Mouse (Mus musculus): ENCODE measurements around the gene Dyrk3. TPM values are rescaled to one million over a fixed set of nuclear protein-coding genes. Genes with fewer than 3 reads are reported as not detected.

The Dyrk3 gene
- polyA plus RNA-seq, 1 experiment from 2014 or later: 21.5 TPM

GRCm38 (mm10) chr1:131123522-131124265 is 14.4 kb downstream of the Dyrk3 start:
- H3K27me3 ChIP-seq: 0 out of 2 replicates have a peak, but pooled peaks cover 4% of the 10 kb centered on the region
- H3K4me1 ChIP-seq: no peaks in the 10 kb centered on the region
- peaks cover 23% of the 10 kb centered on the region for H3K36me3 ChIP-seq
- no peak overlapping the region for H3K4me2 ChIP-seq (replicated peaks)
- H3K9me3 ChIP-seq: no peaks in the 10 kb centered on the region
- no peak for ATAC-seq (ENCODE audit: low FRiP score, low read depth)
- H3K4me3 ChIP-seq: no peak overlapping the region
- WGBS: 76% methylated on average over 10 of the region's 10 CpGs
- H3K27ac ChIP-seq (replicated peaks): no peak overlapping the region
- no peak overlapping the region for H3K9ac ChIP-seq (replicated peaks)

GRCm38 (mm10) chr1:131121987-131122386 is 16.2 kb downstream of the Dyrk3 start:
- peaks cover 4% of the 10 kb centered on the region for H3K4me1 ChIP-seq
- ATAC-seq (ENCODE audit: low FRiP score, low read depth): no peak
- 50% methylated on average over 3 of the region's 3 CpGs for whole genome bisulfite sequencing
- H3K9ac ChIP-seq (replicated peaks): no peak overlapping the region
- no peak overlapping the region for H3K4me3 ChIP-seq
- H3K27me3 ChIP-seq: 0 out of 2 replicates have a peak, but pooled peaks cover 4% of the 10 kb centered on the region
- H3K9me3 ChIP-seq: no peaks in the 10 kb centered on the region
- no peak overlapping the region for H3K4me2 ChIP-seq (replicated peaks)
- H3K36me3 ChIP-seq: peaks cover 6% of the 10 kb centered on the region
- no peak overlapping the region for H3K27ac ChIP-seq (replicated peaks)

GRCm38 (mm10) chr1:131119026-131119425 is 19.1 kb downstream of the Dyrk3 start:
- Histone ChIP-seq H3K9me3 (no peaks in the 10 kb centered on the region), H3K9ac (replicated peaks) (no peak overlapping the region), H3K27ac (replicated peaks) (no peak overlapping the region), H3K36me3 (no peaks in the 10 kb centered on the region), H3K4me3 (no peak overlapping the region), H3K27me3 (0 out of 2 replicates have a peak, but pooled peaks cover 10% of the 10 kb centered on the region), H3K4me1 (peaks cover 13% of the 10 kb centered on the region), H3K4me2 (replicated peaks) (no peak overlapping the region)
- WGBS: 84% methylated on average over 2 of the region's 2 CpGs
- no peak for ATAC-seq (ENCODE audit: low FRiP score, low read depth)

GRCm38 (mm10) chr1:131118530-131118929 is 19.6 kb downstream of the Dyrk3 start:
- Histone ChIP-seq H3K9me3 (no peaks in the 10 kb centered on the region), H3K27ac (replicated peaks) (no peak overlapping the region), H3K36me3 (no peaks in the 10 kb centered on the region), H3K4me2 (replicated peaks) (no peak overlapping the region), H3K9ac (replicated peaks) (no peak overlapping the region), H3K27me3 (0 out of 2 replicates have a peak, but pooled peaks cover 10% of the 10 kb centered on the region), H3K4me3 (no peak overlapping the region), H3K4me1 (peaks cover 13% of the 10 kb centered on the region)
- no peak for ATAC-seq (ENCODE audit: low FRiP score, low read depth)
- WGBS: 77% methylated on average over 10 of the region's 10 CpGs

GRCm38 (mm10) chr1:131116430-131117011 is 21.6 kb downstream of the Dyrk3 start:
- ATAC-seq (ENCODE audit: low FRiP score, low read depth): peak; percentile 64
- Histone ChIP-seq H3K36me3 (no peaks in the 10 kb centered on the region), H3K9me3 (no peaks in the 10 kb centered on the region), H3K27ac (replicated peaks) (peak overlapping the region; percentile 84), H3K4me2 (replicated peaks) (0 out of 2 replicates have a peak overlapping the region, but pooled peaks have one; percentile 11), H3K4me3 (no peak overlapping the region), H3K27me3 (0 out of 2 replicates have a peak, but pooled peaks cover 10% of the 10 kb centered on the region), H3K9ac (replicated peaks) (no peak overlapping the region), H3K4me1 (peaks cover 13% of the 10 kb centered on the region)
- WGBS: 46% methylated on average over 13 of the region's 13 CpGs

GRCm38 (mm10) chr1:131115932-131116331 is 22.2 kb downstream of the Dyrk3 start:
- no peak for ATAC-seq (ENCODE audit: low FRiP score, low read depth)
- no peak overlapping the region for H3K4me3 ChIP-seq
- 20% methylated on average over 6 of the region's 6 CpGs for WGBS
- no peak overlapping the region for H3K27ac ChIP-seq (replicated peaks)
- no peak overlapping the region for H3K9ac ChIP-seq (replicated peaks)
- no peaks in the 10 kb centered on the region for H3K36me3 ChIP-seq
- H3K9me3 ChIP-seq: no peaks in the 10 kb centered on the region
- H3K4me2 ChIP-seq (replicated peaks): no peak overlapping the region
- 0 out of 2 replicates have a peak, but pooled peaks cover 10% of the 10 kb centered on the region for H3K27me3 ChIP-seq
- H3K4me1 ChIP-seq: peaks cover 13% of the 10 kb centered on the region

- H3K36me3 ChIP-seq: no peaks in the 10 kb centered on the region
- H3K4me2 ChIP-seq (replicated peaks): no peak overlapping the region
- no peak overlapping the region for H3K27ac ChIP-seq (replicated peaks)
- H3K9me3 ChIP-seq: no peaks in the 10 kb centered on the region
- 50% methylated on average over 6 of the region's 6 CpGs for WGBS
- 0 out of 2 replicates have a peak, but pooled peaks cover 7% of the 10 kb centered on the region for H3K27me3 ChIP-seq
- no peak overlapping the region for H3K9ac ChIP-seq (replicated peaks)
- no peak overlapping the region for H3K4me3 ChIP-seq
- ATAC-seq (ENCODE audit: low FRiP score, low read depth): no peak
- H3K4me1 ChIP-seq: peaks cover 13% of the 10 kb centered on the region
Observed at GRCm38 (mm10) chr1:131112576-131112975, 25.6 kb downstream of the Dyrk3 start.

GRCm38 (mm10) chr1:131110525-131111106 is 27.5 kb downstream of the Dyrk3 start:
- Histone ChIP-seq H3K4me3 (no peak overlapping the region), H3K9ac (replicated peaks) (no peak overlapping the region), H3K4me2 (replicated peaks) (no peak overlapping the region), H3K27ac (replicated peaks) (no peak overlapping the region), H3K9me3 (no peaks in the 10 kb centered on the region), H3K36me3 (no peaks in the 10 kb centered on the region), H3K4me1 (0 out of 2 replicates have a peak, but pooled peaks cover 2% of the 10 kb centered on the region), H3K27me3 (0 out of 2 replicates have a peak, but pooled peaks cover 7% of the 10 kb centered on the region)
- ATAC-seq (ENCODE audit: low FRiP score, low read depth): no peak
- WGBS: 87% methylated on average over 12 of the region's 12 CpGs

GRCm38 (mm10) chr1:131107575-131108308 is 30.4 kb downstream of the Dyrk3 start:
- no peaks in the 10 kb centered on the region for H3K4me1 ChIP-seq
- no peak overlapping the region for H3K27ac ChIP-seq (replicated peaks)
- no peak overlapping the region for H3K9ac ChIP-seq (replicated peaks)
- no peaks in the 10 kb centered on the region for H3K9me3 ChIP-seq
- H3K4me3 ChIP-seq: no peak overlapping the region
- H3K4me2 ChIP-seq (replicated peaks): no peak overlapping the region
- no peak for ATAC-seq (ENCODE audit: low FRiP score, low read depth)
- H3K36me3 ChIP-seq: no peaks in the 10 kb centered on the region
- WGBS: 72% methylated on average over 10 of the region's 10 CpGs
- no peaks in the 10 kb centered on the region for H3K27me3 ChIP-seq

GRCm38 (mm10) chr1:131103776-131104424 is 34.2 kb downstream of the Dyrk3 start:
- Histone ChIP-seq H3K4me1 (no peaks in the 10 kb centered on the region), H3K4me2 (replicated peaks) (no peak overlapping the region), H3K27me3 (peaks cover 5% of the 10 kb centered on the region; the same call in 1 of the 2 replicates), H3K27ac (replicated peaks) (no peak overlapping the region), H3K36me3 (no peaks in the 10 kb centered on the region), H3K9ac (replicated peaks) (no peak overlapping the region), H3K9me3 (no peaks in the 10 kb centered on the region), H3K4me3 (no peak overlapping the region)
- no peak for ATAC-seq (ENCODE audit: low FRiP score, low read depth)
- 84% methylated on average over 10 of the region's 10 CpGs for WGBS

GRCm38 (mm10) chr1:131100808-131101207 is 37.3 kb downstream of the Dyrk3 start:
- Histone ChIP-seq H3K9me3 (no peaks in the 10 kb centered on the region), H3K4me3 (no peak overlapping the region), H3K4me1 (peaks cover 8% of the 10 kb centered on the region), H3K4me2 (replicated peaks) (no peak overlapping the region), H3K36me3 (no peaks in the 10 kb centered on the region), H3K9ac (replicated peaks) (no peak overlapping the region), H3K27ac (replicated peaks) (no peak overlapping the region), H3K27me3 (peaks cover 10% of the 10 kb centered on the region)
- no peak for ATAC-seq (ENCODE audit: low FRiP score, low read depth)
- 81% methylated on average over 1 of the region's 1 CpGs for WGBS
